Mouse (Mus musculus): ENCODE results near the gene Fam193a.

DNA sequence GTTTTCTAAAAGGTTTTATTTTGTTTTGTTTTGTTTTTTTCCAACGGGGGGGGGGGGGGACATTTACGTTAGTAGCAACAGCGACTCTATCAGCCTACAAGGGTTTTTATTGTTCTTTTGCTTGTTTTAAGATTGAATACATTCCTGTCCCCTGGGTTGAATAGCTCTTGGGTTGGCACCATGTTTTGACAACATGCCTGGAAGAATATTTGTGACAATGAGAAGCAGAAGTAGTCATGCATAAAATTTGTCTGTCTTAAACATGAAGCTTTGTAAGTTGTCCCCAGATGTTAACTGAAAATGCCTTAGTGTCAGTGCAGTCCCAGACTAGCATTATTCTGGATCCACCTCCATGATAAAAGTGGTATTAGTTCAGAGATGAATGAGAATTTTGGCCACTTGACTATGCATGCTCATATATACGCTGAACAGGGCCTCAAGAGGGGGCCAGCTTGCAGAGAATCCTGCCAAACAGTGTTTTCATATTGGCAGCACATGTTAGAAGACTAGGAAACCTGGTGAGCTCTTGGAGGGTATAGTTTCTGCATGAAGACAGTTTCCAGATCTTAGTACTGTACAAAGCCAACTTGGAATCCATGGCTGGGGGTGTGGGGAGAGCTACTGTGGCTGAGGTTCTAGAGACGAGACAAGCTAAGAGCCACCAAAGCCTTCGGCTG is 119.1 kb downstream of the Fam193a start:
- TF ChIP-seq HCFC1 (IDR thresholded peaks at IDR 0.05; ENCODE audit: borderline replicate concordance, insufficient read depth, low read length) (no peak), CHD2 (IDR thresholded peaks at IDR 0.05; ENCODE audit: low read depth, low read length) (no peak), ZC3H11A (IDR thresholded peaks at IDR 0.05; ENCODE audit: borderline replicate concordance, low read depth, low read length) (no peak)
